ENCODE assay signal across 34 mouse cellular contexts in the genomic region with DNA sequence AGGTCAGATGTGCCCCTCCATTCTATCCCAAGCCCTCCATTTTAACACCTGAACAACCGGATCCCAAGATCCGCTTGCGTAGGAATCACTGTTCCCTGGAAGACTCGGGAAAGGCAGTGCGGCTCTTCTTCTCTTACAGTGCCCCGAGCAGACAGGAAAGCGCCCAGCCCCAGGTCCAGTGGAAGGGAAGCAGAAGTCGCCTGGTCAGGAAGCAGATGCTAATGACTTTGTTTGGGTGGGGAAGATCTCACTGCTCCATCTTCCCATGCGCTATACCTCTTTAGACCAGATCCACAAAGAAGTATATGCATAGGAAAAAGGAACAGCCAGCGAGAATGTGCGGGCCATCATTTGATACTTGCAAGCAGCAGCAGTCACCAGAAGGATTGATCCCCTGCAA. TPM values are rescaled to one million over a fixed set of nuclear protein-coding genes. Genes with fewer than 3 reads are reported as not detected.
A peak's percentile ranks its signal among the peaks of the same experiment; 100 is the strongest.
DNase-seq lines count a peak whose midpoint lies in the region; ATAC-seq and TF ChIP-seq lines count a peak whose summit lies in the region.
"Had no signal": no experiment of that assay in that cellular context is flagged by ENCODE, and none has a peak within 500 bp of the region (broad histone marks: within the 10 kb centered on the region; RNA-seq: fewer than 3 reads in every experiment).

No protein-coding gene starts in this region.

- H3K4me1 ChIP-seq in kidney, adult 2 months (ENCODE audit: control insufficient read depth, insufficient read depth, low read length), result no peaks in the 10 kb centered on the region
- no peaks in the 10 kb centered on the region; the same call in 1 of the 2 replicates for H3K4me1 ChIP-seq in lung, embryonic 16.5 days (replicated peaks; ENCODE audit: control insufficient read depth, insufficient read depth, low read length)
- H3K4me1 ChIP-seq in bone marrow macrophage, adult 2 months (ENCODE audit: control insufficient read depth, insufficient read depth, low read length), result peaks cover 11% of the 10 kb centered on the region

- H3K27ac ChIP-seq in kidney, adult 2 months (ENCODE audit: insufficient read depth, low read depth, low read length), result no peak overlapping the region
- H3K27ac ChIP-seq in lung, embryonic 16.5 days (ENCODE audit: low read length), result no peak overlapping the region
- H3K27ac ChIP-seq in bone marrow macrophage, adult 2 months (ENCODE audit: insufficient read depth, low read depth, low read length), result no peak overlapping the region
- H3K27ac ChIP-seq: forebrain, embryonic 13.5 days; heart, embryonic 10.5 days; hindbrain, embryonic 13.5 days; liver, embryonic 13.5 days had no signal

- H3K27me3 ChIP-seq in kidney, adult 2 months (replicated peaks; ENCODE audit: control insufficient read depth, insufficient read depth, low read length), result no peaks in the 10 kb centered on the region
- H3K27me3 ChIP-seq in lung, embryonic 16.5 days (ENCODE audit: control insufficient read depth, insufficient read depth, low read depth, low read length), result no peaks in the 10 kb centered on the region

- H3K9ac ChIP-seq in lung, embryonic 16.5 days (ENCODE audit: low read length), result no peak overlapping the region
- H3K9ac ChIP-seq: forebrain, embryonic 13.5 days; liver, embryonic 13.5 days had no signal

- TF ChIP-seq POLR2A in kidney, adult 2 months (IDR thresholded peaks at IDR 0.05; ENCODE audit: low read depth, low read length), result no peak
- no peak for TF ChIP-seq POLR2A in bone marrow macrophage, adult 2 months (IDR thresholded peaks at IDR 0.05; ENCODE audit: borderline replicate concordance, low read depth, low read length)

- 50% methylated on average over 11 of the region's 11 CpGs for WGBS in kidney, adult 2 months
- WGBS in lung, embryonic 16.5 days, result 42% methylated on average over 11 of the region's 11 CpGs

- ATAC-seq in lung, embryonic 16.5 days (ENCODE audit: low read depth), result peak; percentile 24; the same call in 1 of the 2 replicates
- ATAC-seq in megakaryocyte progenitor cell, adult 5-6 weeks (replicated peaks; ENCODE audit: poor library complexity), result peak; percentile 62
- ATAC-seq: activated CD4-positive, CD25-positive, alpha-beta regulatory T cell, adult 4 months; forebrain, embryonic 13.5 days had no signal

- no peaks in the 10 kb centered on the region for H3K9me3 ChIP-seq in lung, embryonic 16.5 days (ENCODE audit: control insufficient read depth, low read length)
- H3K9me3 ChIP-seq: forebrain, embryonic 13.5 days; heart, embryonic 10.5 days; hindbrain, embryonic 13.5 days; liver, embryonic 13.5 days had no signal

- peak; percentile 48 for DNase-seq in kidney, postnatal 10 days
- no peak for DNase-seq in kidney, adult 2 months
- no peak for DNase-seq in lung, postnatal 14 days
- no peak for DNase-seq in spleen, adult 18-20 months
- DNase-seq: B cell, adult 2 months; cerebellum, adult 8-10 months; cerebellum, postnatal 25 days; gastrocnemius, postnatal 14 days; heart, adult 11 months; heart, postnatal 36 days; kidney, adult 11 months; liver, embryonic 13.5 days; lung, adult 2 months; thymus, adult 18-20 months; thymus, postnatal 25 days had no signal

- no peak for TF ChIP-seq CTCF in kidney, adult 2 months (conservative IDR thresholded peaks at IDR 0.05; ENCODE audit: insufficient read depth, insufficient read length, low read depth, low read length)
- TF ChIP-seq CTCF in bone marrow macrophage, adult 2 months (IDR thresholded peaks at IDR 0.05; ENCODE audit: low read depth, low read length), result no peak

- H3K4me2 ChIP-seq in lung, embryonic 16.5 days (ENCODE audit: low read depth, low read length), result no peak overlapping the region
- H3K4me2 ChIP-seq: forebrain, embryonic 13.5 days; hindbrain, embryonic 13.5 days; liver, embryonic 13.5 days; midbrain, embryonic 11.5 days had no signal

- no peaks in the 10 kb centered on the region for H3K36me3 ChIP-seq in kidney, adult 2 months (ENCODE audit: control insufficient read depth, insufficient read depth, low read length)
- no peaks in the 10 kb centered on the region for H3K36me3 ChIP-seq in lung, embryonic 16.5 days (ENCODE audit: control insufficient read depth, insufficient read depth, low read length)
- H3K36me3 ChIP-seq: heart, embryonic 10.5 days; hindbrain, embryonic 13.5 days; liver, embryonic 13.5 days had no signal

- no peak overlapping the region for H3K4me3 ChIP-seq in kidney, adult 2 months (ENCODE audit: insufficient read depth, low read depth, low read length)
- H3K4me3 ChIP-seq in lung, embryonic 16.5 days (ENCODE audit: low read length), result no peak overlapping the region
- H3K4me3 ChIP-seq in bone marrow macrophage, adult 2 months (ENCODE audit: insufficient read depth, low read length), result peak overlapping the region; percentile 17; the same call in 1 of the 2 replicates
- H3K4me3 ChIP-seq: forebrain, embryonic 13.5 days; hindbrain, embryonic 13.5 days; liver, embryonic 13.5 days had no signal

RNA-seq across cellular contexts. Expression of a gene that starts 13.8 kb away (rescaled TPM):
- polyA plus RNA-seq in kidney, adult 2 months (2012; rRNA removed), result 0.13 TPM in 1 of 2 replicates, not detected in the other
- 0.13 and 0.63 TPM in 2 replicates for polyA plus RNA-seq in lung, embryonic 16.5 days (2015; fragmentation: Nextera tagmentation; extraction: Ambion mirVana)
- not detected in 2 replicates for polyA plus RNA-seq in bone marrow macrophage, adult 2 months (2012; ENCODE audit: insufficient read depth, insufficient read length, missing spikeins)
- not detected in 2 replicates for total RNA-seq in megakaryocyte progenitor cell, adult 5-6 weeks (2015)
- total RNA-seq in megakaryocyte progenitor cell, adult 5-6 weeks (2017), result not detected in 2 replicates
- total RNA-seq: adrenal gland, adult 2 months; adrenal gland, postnatal 36 days; gastrocnemius, postnatal 14 days; heart, postnatal 36 days; layer of hippocampus, adult 8-10 months; layer of hippocampus, postnatal 25 days; left cerebral cortex, adult 8-10 months; left cerebral cortex, postnatal 36 days; neutrophil, adult 5-6 weeks had no signal
- polyA plus RNA-seq: embryonic facial prominence, embryonic 11.5 days; forebrain, embryonic 13.5 days; hindbrain, embryonic 13.5 days; liver, embryonic 13.5 days; lung, adult 2 months; midbrain, embryonic 11.5 days; midbrain, embryonic 16.5 days; neural tube, embryonic 11.5 days; stomach, embryonic 14.5 days had no signal

RNA-seq across cellular contexts. Expression of a gene that starts 21.1 kb away (rescaled TPM):
- 0.13 and 0.29 TPM in 2 replicates for polyA plus RNA-seq in kidney, adult 2 months (2012; rRNA removed)
- 4.1 and 6.2 TPM in 2 replicates for polyA plus RNA-seq in lung, embryonic 16.5 days (2015; fragmentation: Nextera tagmentation; extraction: Ambion mirVana)
- polyA plus RNA-seq in bone marrow macrophage, adult 2 months (2012; ENCODE audit: insufficient read depth, insufficient read length, missing spikeins), result not detected in 2 replicates
- 0.10 and 0.27 TPM in 2 replicates for total RNA-seq in megakaryocyte progenitor cell, adult 5-6 weeks (2015)
- total RNA-seq in megakaryocyte progenitor cell, adult 5-6 weeks (2017), result 0.57 TPM in 1 of 2 replicates, not detected in the other
- total RNA-seq: adrenal gland, adult 2 months; adrenal gland, postnatal 36 days; gastrocnemius, postnatal 14 days; heart, postnatal 36 days had no signal
- polyA plus RNA-seq: liver, embryonic 13.5 days; neural tube, embryonic 11.5 days had no signal

RNA-seq across cellular contexts. Expression of a gene that starts 34.9 kb away (rescaled TPM):
- polyA plus RNA-seq in kidney, adult 2 months (2012; rRNA removed), result 1.8 and 2.2 TPM in 2 replicates
- polyA plus RNA-seq in lung, embryonic 16.5 days (2015; fragmentation: Nextera tagmentation; extraction: Ambion mirVana), result 1.9 and 3.1 TPM in 2 replicates
- 240 and 334 TPM in 2 replicates for polyA plus RNA-seq in bone marrow macrophage, adult 2 months (2012; ENCODE audit: insufficient read depth, insufficient read length, missing spikeins)
- 1.3 and 1.9 TPM in 2 replicates for total RNA-seq in megakaryocyte progenitor cell, adult 5-6 weeks (2015)
- total RNA-seq in megakaryocyte progenitor cell, adult 5-6 weeks (2017), result 1.3 and 1.7 TPM in 2 replicates

Comparison
In these comparisons a context has a peak if more than half of its experiments do, and no peak if none do; other contexts are left out.
1. RNA of a gene that starts 34.9 kb away (polyA plus RNA-seq): 240 to 334 TPM in bone marrow macrophage, adult 2 months; 1.8 to 2.2 TPM in kidney, adult 2 months and 1.9 to 3.1 TPM in lung, embryonic 16.5 days; every median in the first group is over 10 times any median in the second.